Mouse (Mus musculus) WW6 (cell line): Measurements from ENCODE around the gene Neurod4.

Experiments
- DNase-seq: peaks from one replicate; pipeline ENCODE4 v3.0.0-alpha.2; 2013; ENCODE audit warnings: low read depth, low spot score

Neurod4 gene

DNA sequence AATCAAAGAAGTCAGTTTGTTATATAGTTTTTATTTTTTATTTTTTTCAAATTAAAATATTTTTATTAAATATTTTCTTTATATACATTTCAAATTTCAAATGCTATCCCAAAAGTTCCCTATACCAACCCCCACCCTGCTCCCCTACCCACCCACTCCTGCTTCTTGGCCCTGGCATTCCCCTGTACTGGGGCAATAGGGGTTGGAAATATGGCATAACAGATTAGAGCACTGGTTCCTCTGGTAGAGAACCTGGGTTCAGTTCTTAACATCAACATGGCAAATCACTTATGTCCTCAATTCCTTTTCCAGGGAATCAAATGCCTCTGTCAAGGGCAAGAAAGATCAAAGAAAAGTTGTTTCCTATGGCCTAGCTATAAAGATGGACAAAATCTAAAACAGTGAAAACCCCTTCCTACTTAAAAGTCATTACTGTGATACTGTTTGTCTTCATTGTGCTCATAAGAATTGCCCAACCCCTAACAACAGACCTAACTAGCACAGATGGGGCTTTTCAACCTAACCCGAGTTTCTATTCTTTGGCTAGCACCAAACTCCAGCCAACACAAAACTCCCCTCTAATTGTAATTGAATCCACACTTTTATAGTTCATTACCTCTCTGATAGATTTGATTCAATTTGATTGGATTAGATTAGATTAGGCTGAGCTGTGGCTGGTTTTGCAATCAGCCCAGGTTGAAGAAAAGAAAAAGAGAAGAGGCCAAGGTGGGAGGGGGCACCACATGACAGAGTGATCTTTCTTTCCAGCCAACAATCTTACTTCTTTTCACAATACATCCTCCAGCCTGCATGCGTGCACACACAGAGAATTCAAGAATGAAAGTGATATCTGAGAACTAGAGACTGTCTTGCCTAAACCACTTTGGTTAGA, 41.5 kb downstream of the Neurod4 start:
- no peak for DNase-seq

DNA sequence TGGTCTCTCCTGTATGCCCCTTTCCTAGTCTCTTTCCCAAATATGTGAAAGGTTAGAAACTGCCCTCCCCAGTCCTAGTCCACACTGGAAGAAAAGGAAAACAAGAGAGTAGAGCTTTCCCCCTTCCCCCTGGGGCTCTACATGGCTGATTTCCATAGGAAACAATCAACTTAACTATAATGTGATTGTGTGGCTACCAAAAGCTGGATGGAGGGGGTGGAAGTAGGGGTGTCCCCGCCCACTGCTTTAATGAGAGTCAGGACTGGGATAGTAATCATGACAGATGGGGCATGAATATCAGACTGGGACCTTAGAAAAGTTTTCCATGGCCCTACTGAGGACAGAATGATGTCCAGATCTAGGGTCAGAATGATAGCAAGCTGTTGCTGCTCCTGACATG, 45.5 kb downstream of the Neurod4 start:
- no peak for DNase-seq

DNA sequence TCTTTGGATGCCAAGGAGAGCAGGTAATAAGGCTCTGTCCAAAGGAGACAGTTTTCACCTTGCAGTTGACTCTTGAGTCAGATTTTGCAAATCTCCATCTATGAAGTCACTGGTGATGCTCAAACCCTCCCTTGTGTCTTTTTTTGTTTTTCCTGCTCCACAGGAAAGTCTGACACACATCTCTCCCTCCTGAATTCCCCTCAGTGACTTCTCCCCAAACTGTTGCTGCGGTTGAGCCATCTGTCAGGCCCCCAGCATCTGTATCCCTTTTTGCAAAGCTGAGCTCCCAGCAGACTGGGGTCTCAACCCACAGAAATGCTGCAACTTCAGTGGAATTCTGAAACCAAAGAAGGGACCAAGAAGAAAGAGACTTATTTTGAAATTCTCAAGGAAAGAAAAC, 47.9 kb downstream of the Neurod4 start:
- no peak for DNase-seq

DNA sequence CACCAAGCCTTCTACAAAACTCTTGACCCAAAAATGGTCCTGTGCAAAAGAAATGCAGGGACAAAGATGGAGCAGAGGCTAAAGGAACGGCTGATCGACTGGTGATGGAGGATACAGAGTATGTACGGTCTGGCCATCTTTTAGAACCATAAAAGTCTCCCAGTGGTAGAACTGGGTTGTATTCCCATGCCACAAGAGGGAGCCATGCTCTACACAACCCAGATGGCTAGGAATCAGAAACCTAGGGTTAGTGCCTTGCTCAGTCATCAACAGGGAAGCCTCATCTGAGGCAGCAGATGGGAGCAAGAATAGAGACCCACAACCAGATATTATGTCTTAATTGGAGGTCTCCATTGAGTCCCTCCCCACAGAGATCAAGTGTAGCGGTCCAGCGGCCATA, 50.5 kb downstream of the Neurod4 start:
- DNase-seq, result peak; percentile 20

DNA sequence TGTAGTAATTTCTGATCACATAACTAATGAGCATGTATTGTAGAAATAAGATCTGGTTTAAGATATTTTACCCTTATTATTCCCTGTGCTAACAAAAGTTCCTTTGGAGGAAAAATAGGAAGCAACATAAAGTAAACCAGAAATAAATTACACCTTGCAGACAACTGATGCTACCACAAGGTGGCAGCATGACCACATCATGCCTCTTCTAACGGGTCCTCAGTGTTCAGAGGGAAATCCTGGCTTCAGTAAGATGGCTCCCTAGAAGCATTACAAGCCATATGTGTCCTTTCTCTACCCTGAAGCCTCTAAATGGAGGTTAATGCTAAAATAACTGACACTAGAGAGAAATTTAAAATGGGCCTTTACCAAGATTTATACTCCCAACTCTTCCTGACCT, 51.8 kb downstream of the Neurod4 start:
- peak; percentile 20 for DNase-seq

DNA sequence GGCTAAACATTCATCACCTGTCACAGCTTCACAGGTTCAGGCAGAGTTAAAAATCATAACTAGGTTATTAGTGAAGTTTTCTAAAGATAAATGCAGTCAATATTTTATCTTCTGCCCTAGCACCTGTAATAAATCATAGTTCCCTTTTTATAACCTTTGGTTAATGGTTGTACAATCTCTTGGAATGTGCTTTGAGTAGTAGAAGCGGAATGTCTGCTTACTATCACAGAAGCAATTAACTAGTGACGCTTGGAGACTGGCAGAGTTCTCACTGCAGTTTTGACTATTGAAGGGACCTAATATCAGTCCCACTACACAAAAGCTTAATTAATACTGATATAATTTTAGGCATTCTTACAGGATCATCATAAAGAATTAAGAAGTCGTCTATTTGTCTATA, 55.0 kb downstream of the Neurod4 start:
- DNase-seq, result no peak
